Mouse (Mus musculus) CH12F3 (cell line): ENCODE data around the gene Ms4a14.
"Not testable (repeated sequence)": the region's sequence is repeated elsewhere in the genome, so short reads cannot be mapped to it uniquely, and the experiment has no call there.

ENCODE experiments used
- in situ Hi-C: fragments of 300-500 bp; cut with MboI; formaldehyde crosslinking; loops from 2 replicates; pipeline ENCODE4 v1.14.3; 2020; ENCODE audit warnings: low sequenced_read_pairs

Gene Ms4a14

DNA sequence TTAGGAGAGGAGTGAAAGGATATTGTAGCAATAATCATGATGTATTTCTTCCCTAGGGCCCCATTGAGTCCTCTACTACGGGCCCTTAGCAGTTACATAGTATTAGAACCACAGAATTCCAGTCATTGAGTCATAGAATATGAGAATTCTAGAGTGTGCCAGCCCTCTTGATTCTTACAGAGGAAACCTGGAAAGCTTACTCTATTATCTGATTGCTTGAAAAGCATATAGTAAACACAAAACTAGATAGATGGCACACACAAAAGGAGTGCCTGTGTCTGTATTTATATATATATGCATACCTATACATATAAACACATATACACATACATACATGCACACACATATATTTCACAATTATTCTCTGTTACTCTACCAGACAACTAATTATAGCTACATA lies at the start of gene Ms4a14:
TSS of gene Ms4a14 (minus strand) at position 101 of the 400 bp plus-strand sequence.
- in situ Hi-C loops: no loop called here

DNA sequence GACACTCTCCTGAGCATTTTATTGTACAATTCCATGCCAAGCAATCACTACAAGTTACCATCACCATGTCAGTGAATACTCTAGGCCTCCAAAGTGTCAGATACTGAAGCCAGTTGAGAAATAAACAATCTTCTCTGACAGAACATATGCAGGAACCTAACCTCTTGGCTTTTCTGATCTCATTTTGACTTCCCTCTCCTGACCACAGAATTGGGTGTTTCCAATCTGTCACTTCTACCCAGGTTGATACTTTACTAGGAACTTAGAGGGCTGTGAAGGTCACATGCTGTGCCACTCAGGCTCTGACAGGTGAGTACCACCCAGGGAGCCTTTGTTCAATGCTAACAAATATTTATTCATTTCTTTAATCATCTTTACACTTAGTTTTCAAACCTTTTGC lies 47.7 kb upstream of the Ms4a14 start:
- in situ Hi-C loops: no loop called here

DNA sequence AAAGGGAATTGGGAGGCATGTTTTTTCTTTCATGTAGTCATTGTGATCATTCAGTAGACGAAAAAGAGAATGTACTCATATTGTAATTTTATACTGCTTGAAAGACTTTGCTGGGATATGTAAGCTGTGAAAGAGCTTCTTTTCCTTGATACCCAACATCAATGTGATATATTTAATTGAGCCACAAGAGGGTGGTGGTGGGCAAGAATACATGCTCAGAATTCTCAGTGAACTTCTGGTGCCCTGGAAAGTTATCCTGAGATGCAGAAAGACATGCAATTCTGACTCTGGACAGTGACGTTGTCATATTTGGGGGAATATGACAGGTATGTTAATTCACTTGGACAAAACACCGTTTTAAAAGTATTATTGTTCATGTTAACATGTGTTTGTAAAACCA lies 45.9 kb upstream of the Ms4a14 start:
- in situ Hi-C loops: no loop called here

DNA sequence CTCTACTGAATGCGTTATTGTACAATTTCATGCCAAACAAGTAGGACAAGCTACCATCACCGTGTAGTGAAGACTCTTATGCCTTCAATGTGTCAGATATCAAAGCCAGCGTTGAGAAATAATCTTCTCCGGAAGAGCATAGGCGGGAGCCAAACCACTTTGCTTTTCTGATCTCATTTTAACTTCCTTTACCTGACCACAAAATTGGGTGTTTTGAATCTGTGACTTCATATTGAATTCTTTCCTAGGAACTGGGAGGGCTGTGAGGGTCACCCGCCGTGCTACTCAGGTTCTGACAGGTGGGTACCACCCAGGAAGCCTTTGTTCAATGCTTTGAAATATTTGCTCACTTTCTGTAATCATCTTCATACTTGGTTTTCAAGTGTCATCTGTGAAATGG lies 41.5 kb upstream of the Ms4a14 start:
- in situ Hi-C loops: loop anchor here (10.0 kb wide), 1 partner anchor 409 kb away; no protein-coding TSS in a partner anchor

DNA sequence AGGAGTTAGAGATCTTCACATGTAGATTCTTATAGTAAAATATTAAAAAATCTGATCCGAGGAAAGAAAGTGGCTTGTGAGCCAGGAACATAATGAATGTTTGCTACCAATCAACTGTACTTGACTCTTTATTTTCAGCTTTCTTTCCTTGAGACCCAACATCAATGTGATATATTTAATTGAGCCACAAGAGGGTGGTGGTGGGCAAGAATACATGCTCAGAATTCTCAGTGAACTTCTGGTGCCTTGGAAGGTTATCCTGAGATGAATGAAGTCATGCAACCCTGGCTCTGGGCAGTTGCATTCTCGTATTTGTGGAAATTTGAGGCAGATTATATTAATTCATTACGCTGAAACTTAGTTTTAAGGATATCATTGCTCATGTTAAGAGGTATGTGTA lies 37.6 kb upstream of the Ms4a14 start:
- in situ Hi-C loops: loop anchor here (5.0 to 10.0 kb wide), 2 partner anchors 250 to 413 kb away; partner anchors contain the start of gene Ms4a6d

DNA sequence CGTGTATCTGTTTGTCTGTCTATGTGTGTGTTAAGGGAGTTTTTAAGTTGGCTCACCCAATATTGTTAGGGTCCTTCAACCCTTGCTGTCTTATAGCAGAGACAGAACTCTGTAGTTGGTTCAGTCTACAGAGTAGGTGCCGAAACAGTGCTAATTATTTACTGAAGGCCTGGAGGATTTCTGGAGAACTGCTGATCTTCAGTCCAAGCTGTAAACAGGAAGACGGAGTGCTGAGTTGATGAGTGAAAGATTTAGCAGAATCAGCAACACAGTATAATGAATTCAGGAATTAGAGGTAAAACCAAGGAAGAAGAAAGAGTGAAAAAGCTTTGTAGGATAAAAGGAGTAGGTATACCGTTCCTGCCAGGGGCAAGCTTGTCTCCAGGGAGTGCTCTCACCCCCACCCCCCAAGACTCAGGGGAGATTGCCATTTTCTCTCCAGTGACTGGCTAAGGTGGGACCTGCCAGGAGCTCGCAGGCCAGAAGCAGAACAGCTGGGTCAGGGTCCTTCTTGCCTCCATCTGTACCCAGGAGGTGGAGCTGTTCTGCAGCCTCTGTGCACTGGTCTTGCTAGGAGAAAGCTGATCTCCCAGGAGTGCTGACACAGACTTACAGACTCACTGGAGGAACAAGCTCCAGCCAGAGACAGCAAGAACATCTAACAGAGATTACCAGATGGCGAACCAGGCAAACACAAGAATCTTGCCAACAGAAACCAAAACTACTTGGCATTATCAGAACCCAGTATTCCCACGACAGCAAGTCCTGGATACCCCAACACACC lies 35.6 kb upstream of the Ms4a14 start:
- in situ Hi-C loops: loop anchor here (5.0 to 10.0 kb wide), 2 partner anchors 252 to 415 kb away; partner anchors contain the start of gene Ms4a6d

DNA sequence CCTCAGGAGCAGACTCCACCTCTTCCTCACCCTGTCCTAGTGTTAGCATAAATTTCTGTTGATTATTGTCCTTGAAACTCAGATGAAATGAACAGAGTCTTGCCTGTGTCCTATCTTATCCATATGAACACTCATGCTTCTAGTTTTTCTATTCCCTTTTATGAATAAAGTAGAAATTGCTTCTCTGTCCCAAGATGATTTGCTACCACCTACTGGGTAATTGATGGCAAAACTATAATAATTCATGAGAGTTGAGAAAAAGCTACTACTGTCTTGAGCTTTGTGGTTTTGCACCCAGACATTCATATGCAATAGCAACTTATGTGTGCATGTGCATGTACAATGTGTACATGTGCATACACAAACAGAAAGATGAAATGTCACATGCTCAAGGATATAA lies 29.7 kb upstream of the Ms4a14 start:
- in situ Hi-C loops: no loop called here

DNA sequence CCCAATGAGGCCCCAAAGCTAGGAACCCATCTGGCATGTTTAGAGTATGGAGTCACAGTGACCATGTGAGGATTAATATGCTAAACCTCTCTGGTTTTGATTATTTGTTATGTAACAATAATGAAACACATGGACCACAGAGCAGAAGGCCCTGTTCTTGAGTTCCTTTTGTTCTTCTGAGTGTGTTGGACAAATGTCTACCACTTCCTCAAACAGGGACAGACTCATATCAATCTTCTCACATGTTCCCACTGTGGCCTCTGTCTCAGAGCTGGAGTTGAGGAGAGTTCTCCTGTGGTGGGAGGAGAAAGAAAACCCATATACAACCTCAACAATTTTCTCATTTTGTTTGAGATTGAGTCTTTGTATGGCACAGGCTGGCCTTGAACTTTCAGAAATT lies 28.9 kb upstream of the Ms4a14 start:
- in situ Hi-C loops: no loop called here

DNA sequence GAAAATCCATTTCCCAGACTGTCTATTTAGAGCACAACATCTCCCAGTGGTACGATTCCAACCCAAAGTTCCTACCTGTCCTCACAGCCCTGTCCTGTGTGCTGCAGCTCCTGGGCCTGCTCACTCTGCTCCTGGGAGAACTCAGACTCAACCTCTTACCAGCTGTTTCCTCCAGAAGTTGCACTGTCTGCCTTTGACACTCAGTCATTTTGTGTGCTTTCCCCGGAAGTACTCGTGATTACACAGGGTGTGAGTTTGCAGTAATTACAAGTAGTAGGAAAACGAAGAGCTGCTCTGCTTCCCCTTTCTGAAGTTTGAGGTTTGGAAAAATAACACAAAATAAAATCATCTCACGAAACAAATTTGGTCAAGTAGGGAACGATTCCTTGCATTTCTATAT lies 21.7 kb upstream of the Ms4a14 start, which contains the start of gene Ms4a7:
TSS of gene Ms4a7 (minus strand) at position 215 of the 400 bp plus-strand sequence.
- in situ Hi-C loops: no loop called here

DNA sequence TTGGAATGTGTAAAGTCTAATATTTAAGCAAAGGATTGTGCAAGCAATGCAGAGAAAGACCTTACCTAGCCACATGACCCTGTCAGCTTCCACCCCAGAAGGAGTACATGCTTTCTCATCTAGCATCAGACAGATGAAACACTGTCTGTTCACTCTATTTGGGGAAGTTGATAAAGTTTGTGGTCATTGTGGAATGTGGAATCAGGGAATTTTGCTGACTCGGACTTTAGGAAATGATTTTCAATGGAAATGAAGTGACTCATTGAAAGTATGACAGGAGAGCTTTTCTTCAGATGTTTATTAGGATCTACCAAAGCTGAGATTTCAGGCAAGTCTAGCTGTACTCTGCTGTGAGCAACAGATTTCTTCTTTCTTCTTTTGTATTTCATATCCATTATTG lies 6.9 kb upstream of the Ms4a14 start:
- in situ Hi-C loops: no loop called here

DNA sequence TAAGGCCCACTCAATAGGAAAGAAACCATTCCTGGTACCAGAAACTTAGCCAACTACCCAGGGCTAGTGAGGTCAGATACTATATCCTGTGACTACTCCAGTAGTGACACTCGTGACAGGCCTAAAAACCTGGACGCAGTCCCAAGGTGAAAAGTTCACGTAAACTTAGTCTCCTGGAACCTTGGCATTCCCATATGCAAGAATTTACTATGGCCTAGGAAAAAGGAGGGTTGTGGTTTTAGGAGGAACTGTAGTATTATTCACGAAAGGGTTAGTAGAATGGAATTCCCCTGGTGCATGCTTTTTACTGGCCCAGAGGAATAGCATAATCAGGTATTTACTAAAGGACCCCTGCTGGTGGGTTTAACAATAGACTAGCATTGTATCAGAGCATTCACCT lies 2.5 kb upstream of the Ms4a14 start:
- in situ Hi-C loops: no loop called here

DNA sequence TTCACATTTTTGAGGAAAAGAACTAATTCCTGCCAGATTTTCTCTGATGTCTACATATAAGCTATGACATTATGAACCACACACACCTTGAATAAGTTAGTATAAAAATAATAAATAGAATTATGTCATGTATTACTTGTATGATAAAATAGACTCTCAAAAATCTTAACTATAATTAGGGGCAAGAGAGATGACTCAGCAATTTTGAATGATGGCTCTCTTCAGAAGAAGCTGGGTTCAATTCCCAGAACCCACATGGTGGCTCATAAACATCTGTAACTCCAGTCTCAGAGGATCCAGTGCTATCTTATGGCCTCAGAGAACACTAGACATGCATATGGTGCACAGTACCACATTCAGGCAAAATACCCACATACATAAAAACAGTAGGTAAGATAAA lies 5.4 kb downstream of the Ms4a14 start:
- in situ Hi-C loops: no loop called here

DNA sequence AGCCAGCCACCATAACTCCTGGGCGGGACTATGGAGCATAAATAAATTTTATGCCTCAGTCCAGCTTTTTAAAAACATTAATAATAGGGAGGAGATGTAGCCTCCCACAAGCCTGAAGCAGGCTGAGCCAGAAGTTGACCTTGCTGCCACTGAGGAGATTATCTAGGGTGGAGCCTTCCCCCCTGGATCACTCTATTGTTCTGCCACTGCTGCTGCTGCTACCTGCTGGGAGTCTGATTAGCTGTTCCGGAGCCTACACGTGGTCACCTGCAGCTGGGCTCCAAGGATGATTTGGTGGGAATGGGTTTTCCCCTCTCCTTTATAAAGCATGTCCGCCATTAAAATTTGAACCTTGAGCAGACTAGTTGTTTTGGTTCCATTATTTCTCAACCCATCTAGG lies 14.7 kb downstream of the Ms4a14 start:
- in situ Hi-C loops: not testable (repeated sequence)

DNA sequence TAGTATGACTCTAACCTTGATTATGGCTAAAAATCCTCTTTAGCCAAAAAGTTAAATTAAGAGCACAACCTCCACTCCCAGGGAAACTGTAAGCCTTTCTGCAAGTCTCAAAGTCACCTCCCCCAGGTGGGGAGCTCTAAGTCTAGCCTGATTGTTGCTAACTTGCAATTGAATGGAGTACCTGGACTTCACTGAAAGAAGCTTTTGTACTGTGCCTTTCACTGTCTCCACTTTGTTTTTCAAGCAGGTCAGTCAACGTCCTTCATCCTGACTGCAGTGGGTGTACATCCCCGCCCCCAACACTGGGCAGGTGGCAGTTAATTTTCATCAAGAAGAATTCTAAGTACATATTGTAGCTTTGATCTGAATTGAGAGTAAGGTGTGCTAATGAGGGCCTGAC lies 15.3 kb downstream of the Ms4a14 start:
- in situ Hi-C loops: no loop called here

DNA sequence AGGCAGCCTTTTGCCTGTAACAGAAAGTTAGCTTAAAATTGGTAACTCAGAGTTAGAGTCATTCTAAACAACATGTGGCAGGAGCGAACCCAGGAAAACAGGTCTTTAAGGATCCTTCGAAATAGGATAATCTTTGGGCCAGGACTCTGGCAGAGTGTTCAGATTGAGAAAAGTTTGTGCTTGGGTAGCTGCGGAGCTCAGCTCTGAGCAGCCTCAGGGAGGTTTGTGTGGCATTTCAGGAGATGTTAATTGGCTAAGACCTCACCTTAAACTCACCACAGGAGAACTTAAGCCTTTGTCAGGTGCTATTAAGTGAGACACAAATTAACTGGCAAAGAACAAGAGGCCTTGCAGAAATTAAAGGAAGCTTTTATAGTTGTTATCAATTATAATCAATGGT lies 20.6 kb downstream of the Ms4a14 start:
- in situ Hi-C loops: not testable (repeated sequence)

DNA sequence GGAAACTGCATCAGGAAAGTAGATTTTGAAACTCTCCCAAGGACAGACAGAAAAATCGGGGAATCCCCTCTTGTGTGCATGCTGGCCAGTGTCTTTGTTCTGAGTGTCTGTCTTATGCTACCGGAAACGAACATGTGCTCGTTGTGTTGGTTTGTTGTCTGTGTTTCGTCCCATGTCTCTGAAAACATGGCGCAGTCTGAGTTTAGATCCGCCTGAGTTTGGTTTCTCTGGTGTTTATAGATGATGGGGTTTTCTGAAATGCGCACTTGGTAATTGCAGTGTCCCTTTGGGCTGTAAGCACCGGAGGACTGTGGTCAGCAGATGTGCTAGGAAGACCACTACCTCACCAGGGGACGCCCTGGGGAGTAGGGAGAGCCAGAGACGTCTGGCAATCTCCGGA lies 21.3 kb downstream of the Ms4a14 start:
- in situ Hi-C loops: no loop called here

DNA sequence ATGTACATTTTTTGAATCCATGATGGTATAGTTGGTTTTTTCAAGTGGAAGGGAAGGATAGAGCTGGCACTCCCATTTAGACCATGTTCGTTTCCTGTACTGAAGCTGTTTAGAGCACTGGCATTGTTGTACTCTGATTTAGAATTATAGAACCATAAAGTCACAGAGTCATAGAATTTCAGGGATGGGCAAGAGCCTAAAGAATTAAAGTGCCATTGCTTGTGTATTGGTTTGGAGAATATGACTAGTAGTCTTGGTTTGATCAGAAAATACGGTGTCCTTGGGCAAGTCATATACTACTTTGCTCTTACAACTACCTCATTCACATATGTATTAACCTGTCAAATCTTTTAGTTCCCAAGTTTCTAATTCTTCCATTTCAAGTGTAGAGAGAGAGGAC lies 30.5 kb downstream of the Ms4a14 start, which contains the start of gene Ms4a5:
TSS of gene Ms4a5 (minus strand) at position 101 of the 400 bp plus-strand sequence.
- in situ Hi-C loops: no loop called here

DNA sequence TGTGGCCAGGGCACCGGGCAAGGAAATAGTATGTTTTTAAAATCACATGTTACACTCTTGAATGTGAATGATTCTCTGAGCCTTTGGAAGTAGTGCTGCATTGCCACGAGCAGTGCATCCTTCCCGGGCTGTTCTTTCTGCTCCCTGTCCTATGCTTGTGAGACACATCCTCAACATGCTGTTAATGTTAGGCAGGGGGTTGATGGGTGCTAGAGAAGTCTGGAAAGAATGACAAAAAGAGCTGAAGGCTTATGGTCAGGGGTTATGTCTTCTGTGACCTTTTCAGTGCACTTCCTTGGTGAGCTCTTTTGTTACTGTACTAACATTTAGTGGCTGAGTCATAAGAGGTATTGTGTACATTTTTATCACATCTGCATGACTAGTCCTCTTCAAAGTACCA lies 34.0 kb downstream of the Ms4a14 start:
- in situ Hi-C loops: no loop called here

DNA sequence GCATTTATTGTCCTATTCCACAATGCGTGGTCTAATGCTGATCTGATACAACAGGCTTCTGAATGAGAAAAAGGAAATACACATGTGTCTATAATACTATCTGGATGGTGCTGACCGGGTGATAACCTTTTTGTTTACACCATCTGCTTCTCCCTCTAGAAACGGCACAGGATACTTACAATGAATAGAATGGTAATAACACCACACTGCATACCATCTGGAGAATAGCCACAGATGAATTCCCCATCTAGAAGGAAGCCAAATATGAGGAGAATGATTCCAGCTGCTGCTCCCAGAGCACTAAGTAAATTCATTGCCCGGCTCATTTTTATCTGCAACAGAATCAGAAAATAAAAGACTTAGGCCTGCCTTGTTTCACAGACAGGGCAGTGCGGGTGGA lies 37.8 kb downstream of the Ms4a14 start:
- in situ Hi-C loops: no loop called here

DNA sequence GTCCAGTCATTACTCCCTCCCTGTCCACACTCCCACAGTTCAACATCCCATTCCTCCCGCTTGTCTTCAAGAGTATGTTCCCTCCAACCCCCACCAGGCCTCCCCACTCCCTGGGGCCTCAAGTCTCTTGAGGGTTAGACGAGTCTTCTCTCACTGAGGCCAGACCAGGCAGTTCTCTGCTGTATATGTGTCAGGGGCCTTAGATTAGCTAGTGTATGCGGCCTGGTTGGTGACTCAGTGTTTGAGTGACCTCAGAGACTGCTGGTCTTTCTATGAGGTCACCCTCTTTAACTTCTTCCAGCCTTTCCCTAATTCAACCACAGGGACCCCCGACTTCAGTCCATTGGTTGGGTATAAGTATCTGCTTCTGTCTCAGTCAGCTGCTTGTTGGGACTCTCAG lies 47.3 kb downstream of the Ms4a14 start:
- in situ Hi-C loops: no loop called here

DNA sequence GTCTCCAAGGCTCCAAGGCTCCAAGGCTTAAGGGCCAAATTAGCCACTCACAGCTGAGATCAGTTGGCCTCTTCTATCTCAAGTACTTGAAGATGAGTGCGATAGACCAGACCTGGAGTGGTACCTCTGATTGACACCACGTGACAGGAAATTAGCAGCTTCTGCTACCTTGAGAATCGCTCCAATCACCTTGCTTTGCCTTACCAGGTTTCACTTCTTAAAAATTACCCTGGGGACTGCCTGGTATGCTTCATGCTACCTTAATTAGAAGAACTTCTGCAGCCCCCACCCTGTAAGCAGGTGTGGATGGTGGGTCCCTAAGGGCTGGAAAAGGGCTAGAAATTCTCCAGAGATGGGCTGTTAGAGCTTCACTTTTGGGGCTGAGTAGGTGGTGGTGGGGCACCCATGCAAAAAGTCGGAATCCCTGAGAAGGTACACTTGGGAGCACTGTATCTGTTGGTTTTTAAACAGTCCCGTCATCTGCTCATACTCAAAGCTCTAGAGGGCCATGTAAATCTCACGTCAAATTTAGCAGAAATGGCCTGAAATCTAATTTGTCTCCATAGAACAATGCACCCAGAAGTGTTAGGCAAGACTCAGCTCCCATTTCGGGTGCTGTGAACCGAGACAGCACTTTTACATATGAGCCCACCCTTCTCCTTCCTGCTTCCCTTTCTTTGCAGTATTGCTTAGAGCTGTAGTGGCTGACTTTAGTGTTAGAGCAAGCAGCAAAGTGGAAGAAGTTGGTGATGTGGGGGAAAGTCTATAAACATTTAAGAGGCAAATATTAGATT lies 48.0 kb downstream of the Ms4a14 start, which contains the start of gene Ms4a1:
TSS of gene Ms4a1 (minus strand) at position 190 of the 794 bp plus-strand sequence.
- in situ Hi-C loops: no loop called here
